Mouse (Mus musculus) c-Kit-negative CD71-positive TER-119-positive erythroid progenitor cells, embryonic 14.5 days (primary cell): ENCODE results near the gene Pcmtd2.
"Not testable (repeated sequence)": the region's sequence is repeated elsewhere in the genome, so short reads cannot be mapped to it uniquely, and the experiment has no call there.

Experiments used
- DNase-seq: peaks from one replicate; pipeline ENCODE4 v3.0.0-alpha.2; 2013; ENCODE audit warnings: low read depth, low spot score

Gene Pcmtd2

DNA sequence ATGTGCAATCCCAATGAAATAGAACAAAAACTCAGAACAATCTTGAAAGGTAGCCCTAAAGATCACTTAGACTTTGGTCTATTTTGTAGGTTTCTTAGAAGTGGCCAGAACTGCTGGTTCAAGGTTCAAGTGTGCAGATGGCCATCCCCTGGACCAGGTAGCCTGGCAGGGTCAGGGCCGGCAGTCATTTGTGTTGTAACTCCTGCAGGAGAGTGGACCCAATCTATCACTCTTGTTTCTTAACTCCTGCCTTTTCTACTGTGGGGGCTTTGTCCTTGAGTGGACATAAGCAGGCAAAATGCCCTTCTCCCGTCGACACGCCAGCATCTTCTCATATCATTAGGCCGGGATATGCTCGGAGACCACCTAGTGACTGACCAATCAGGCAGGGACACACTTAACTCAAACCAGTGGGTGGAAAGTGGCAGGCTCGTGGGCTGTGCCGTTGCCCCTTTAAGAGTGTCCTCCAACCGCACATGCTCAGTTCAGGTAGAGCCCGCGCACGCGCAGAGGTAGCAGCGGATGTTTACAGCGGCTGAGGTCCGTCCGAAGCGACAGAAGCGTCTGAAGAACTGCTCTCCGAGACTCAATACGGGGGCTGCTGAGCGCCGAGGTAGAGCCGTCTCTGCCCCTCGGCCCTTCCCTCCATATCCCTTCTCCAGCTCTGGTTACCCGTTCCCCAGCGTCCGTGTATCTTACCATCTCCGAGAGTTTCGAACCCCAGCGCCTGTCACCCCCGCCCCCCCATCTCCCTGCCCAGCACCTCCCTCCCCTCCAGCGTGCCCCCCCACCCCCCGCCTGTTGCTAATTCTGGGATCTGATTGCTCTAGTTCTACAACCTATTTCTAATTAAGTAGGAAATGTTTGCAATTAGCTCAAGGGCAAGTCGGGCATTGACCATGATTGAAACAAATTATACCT is at the start of gene Pcmtd2:
Gene Pcmtd2, plus strand, starts transcription at position 483 of the 921 bp plus-strand sequence.
- peak; percentile 78 for DNase-seq

- DNase-seq = no peak
These were observed 48.3 kb upstream of the Pcmtd2 start for GRCm38 (mm10) chr2:181789396-181789795.

GRCm38 (mm10) chr2:181793186-181793585 is 44.5 kb upstream of the Pcmtd2 start:
- not testable (repeated sequence) for DNase-seq

DNA sequence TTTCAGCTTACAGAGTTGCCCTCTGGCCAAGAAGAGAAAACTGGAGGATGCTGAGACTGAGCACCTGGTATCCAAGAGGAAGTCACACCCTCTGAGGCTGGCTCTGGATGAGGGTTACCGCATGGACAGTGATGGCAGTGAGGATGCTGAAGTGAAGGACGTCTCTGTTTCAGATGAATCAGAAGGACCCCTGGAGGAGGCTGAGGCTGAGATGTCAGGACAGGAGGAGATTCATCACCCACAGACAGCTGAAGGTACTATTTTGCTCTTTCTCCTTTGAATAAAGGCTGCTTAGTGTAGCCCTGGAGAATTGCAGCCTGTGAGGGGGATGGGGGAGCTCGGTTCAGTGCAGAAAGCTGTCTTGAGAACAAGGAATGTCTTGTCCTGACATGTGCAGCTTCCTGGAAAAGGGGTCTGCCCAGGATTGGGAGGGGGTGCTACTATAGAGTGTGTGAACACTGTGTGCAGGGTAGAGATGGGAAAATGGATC is 42.0 kb upstream of the Pcmtd2 start:
- DNase-seq = no peak

GRCm38 (mm10) chr2:181797672-181798071 is 40.0 kb upstream of the Pcmtd2 start:
- no peak for DNase-seq

DNA sequence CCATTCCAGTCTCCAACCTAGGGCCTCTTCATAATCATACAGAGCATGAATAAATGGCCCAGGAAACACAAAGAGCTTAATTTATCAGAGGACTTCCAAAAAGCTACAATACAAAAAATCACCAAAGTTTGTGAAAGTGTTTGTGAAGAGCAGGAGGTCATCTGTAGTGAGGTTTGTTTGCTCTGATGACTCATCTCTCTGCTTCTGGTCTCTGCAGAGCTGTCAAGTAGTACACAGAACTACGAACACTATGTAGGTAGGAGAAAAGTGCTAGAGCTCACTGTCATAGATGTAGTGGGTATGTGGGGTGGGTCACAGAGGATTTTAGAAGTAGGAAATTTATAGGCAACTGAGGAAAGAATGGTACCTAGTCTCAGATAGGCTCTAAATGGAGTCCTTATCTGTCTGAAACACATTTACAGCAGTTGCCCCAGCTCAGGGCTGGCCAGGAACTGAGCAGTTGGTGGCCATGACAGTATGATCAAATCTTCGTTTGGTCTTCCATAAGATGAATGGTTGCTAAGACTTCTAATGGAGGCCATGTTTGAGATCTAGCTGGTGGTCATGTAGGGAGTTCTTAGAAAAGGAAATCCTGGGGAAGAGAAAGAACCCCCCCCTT is 8.5 kb upstream of the Pcmtd2 start:
- DNase-seq = peak; percentile 11

- no peak for DNase-seq
These were observed 4.9 kb upstream of the Pcmtd2 start for GRCm38 (mm10) chr2:181832745-181833144.

DNA sequence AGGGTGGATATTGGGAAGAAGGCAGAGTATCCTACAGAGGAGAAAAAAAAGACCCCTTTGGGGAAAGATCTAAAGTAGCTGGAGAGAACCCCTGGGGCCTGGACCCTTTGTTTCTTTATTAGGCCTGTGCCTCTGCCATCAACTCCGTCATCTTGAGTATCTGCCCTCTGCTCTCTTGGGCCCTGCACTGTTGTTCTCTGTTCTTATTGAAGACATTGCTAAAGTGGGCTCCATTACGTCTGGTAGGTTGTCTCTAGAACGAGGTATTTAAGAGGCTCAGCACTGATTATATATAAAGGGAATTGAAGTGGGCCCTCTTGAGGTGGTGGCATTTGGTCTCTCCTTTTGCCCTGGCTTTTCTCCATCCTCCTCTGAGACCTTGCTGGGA is 633 bp downstream of the Pcmtd2 start:
- DNase-seq = peak; percentile 19

- DNase-seq = no peak
These were observed 8.2 kb downstream of the Pcmtd2 start for GRCm38 (mm10) chr2:181845709-181846394.

DNA sequence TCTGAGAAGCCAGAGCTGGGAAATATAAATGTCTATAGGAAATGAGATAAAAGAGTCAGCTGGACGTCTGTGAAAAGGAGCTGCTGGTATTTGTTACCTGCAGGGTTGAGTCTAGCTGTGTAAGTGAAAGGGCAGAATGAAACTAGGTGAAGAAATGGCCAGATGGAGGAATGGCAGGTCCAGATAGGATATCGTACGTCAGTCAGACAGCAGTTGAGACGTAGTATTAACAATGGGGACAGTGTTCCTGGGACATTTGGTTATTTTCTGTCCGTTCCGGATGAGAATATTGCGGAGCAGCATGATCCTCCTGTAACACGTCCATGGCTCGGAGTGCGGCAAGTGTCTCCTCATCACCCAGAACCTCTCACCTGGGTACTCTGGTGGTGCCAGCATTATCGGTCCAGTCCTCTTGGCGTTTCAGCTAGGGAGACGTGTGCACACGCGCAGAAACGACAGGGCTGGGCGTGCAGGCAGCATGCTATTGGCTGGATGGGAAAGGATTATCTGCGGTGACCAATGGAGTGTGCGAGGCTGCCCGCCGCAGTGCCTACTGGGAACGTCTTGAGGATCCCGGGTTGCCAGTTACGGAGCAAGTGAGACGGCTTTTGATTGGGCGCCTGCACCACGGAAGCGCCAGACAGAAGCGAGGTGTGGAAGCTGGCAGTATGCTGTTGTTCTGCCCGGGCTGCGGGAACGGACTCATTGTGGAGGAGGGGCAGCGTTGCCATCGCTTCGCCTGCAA is 26.3 kb downstream of the Pcmtd2 start, which contains the start of gene Polr3k:
Gene Polr3k, plus strand, starts transcription at position 547 of the 745 bp plus-strand sequence.
- DNase-seq = peak; percentile 92

- DNase-seq = no peak
These were observed 26.8 kb downstream of the Pcmtd2 start for GRCm38 (mm10) chr2:181864536-181864860.

DNA sequence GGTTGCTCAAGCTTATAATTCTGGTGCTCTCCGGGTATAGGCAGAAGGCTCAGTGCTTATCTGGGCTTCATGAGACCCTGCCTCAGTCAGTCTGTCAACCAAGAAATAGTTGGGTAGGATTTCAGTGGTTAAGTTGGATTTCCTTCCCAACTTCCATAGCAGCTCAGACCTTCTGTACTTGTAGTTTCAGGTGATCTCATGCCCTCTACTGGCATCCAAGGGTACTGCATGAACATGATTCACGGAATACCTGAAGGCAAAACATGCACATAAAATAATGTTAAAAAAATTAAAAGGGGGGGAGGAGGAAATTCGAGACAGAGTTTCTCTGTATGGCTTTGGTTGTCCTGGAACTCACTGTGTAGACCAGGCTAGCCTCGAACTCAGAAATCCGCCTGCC is 29.3 kb downstream of the Pcmtd2 start:
- peak; percentile 64 for DNase-seq

- DNase-seq = no peak
These were observed 33.4 kb downstream of the Pcmtd2 start for GRCm38 (mm10) chr2:181871039-181871438.

DNA sequence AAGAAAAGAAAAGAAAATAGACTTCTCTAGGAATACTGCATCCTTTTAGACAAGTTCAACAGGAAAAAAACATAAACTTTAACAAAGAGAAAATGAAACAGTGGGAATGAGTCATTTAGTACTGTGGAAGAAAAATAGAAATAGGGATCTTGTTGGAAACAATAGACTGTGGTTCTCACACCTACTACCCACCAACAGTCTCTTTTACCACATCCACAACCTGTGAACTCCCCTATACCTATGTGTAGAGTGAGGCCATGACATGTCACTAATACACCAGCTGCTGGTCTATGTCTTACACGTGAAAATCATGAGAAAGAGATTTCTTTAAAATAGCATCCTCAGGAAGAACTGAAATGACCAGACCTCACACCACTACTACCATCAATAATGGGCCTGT is 41.2 kb downstream of the Pcmtd2 start:
- no peak for DNase-seq

DNA sequence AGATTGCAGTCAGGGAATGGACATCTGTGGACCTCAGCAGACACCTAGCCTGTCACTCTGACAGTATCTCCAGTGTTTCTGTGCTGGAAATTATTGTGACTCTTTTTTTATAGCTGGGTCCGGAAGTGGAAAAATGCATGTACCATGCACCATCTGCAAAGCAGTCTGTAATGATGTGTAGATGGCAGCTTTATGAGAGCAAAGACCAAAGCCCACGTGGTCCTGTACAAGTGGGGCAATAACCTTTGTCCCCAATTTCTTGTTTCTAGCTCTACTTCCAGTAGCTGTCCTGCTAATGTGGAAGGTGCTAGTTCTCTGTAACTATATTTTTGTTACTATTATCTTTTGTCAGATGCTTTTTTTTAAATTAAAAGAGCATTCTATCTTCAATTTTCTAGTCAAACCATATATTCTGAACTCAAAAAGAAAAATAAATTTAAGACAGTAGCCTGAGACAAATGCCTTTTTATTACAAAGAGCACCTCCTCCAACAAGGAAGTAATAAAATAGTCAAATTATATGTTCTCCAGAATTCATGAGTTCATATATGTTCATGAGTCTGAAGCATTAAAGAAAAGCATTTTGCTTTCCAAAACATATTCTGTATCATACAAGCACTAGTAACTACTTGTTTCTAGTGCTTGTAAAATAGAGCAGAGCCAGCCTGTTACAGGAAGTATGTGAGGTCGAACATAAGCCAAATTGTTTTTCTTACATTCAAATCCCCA is 45.5 kb downstream of the Pcmtd2 start:
- DNase-seq = no peak
